In genomic region chr2:59552784-59553183, GRCm38 (mm10) we compare ENCODE assay signal across 17 mouse cellular contexts.
"Had no signal": no experiment of that assay in that cellular context is flagged by ENCODE, and none has a peak within 500 bp of the region (broad histone marks: within the 10 kb centered on the region; RNA-seq: fewer than 3 reads in every experiment).

No protein-coding gene starts in this region.

- DNase-seq: lung, adult 2 months; lung, postnatal 14 days; lung, postnatal 36 days; right cerebral cortex, postnatal 14 days; thymus, adult 2 months; thymus, postnatal 25 days; thymus, postnatal 4 days had no signal

- H3K36me3 ChIP-seq: lung, embryonic 15.5 days; midbrain, embryonic 13.5 days; midbrain, embryonic 15.5 days; neural tube, embryonic 12.5 days; stomach, embryonic 15.5 days had no signal

- H3K9ac ChIP-seq: lung, embryonic 15.5 days; midbrain, embryonic 13.5 days; midbrain, embryonic 15.5 days; neural tube, embryonic 12.5 days; stomach, embryonic 15.5 days had no signal

- H3K9me3 ChIP-seq: lung, embryonic 15.5 days; midbrain, embryonic 13.5 days; midbrain, embryonic 15.5 days; stomach, embryonic 15.5 days had no signal

- ATAC-seq: lung, postnatal 0 days; midbrain, embryonic 13.5 days; midbrain, embryonic 15.5 days had no signal

- H3K4me3 ChIP-seq: lung, embryonic 15.5 days; megakaryocyte, embryonic 14.5 days; midbrain, embryonic 13.5 days; midbrain, embryonic 15.5 days; neural tube, embryonic 12.5 days; stomach, embryonic 15.5 days had no signal

- H3K4me1 ChIP-seq: lung, embryonic 15.5 days; megakaryocyte, embryonic 14.5 days; midbrain, embryonic 13.5 days; midbrain, embryonic 15.5 days; neural tube, embryonic 12.5 days; stomach, embryonic 15.5 days had no signal

- H3K27me3 ChIP-seq: lung, embryonic 15.5 days; midbrain, embryonic 13.5 days; midbrain, embryonic 15.5 days; neural tube, embryonic 12.5 days; stomach, embryonic 15.5 days had no signal

- H3K27ac ChIP-seq: lung, embryonic 15.5 days; macrophage; midbrain, embryonic 13.5 days; midbrain, embryonic 15.5 days; neural tube, embryonic 12.5 days; stomach, embryonic 15.5 days; stomach, postnatal 0 days had no signal

- H3K4me2 ChIP-seq: lung, embryonic 15.5 days; midbrain, embryonic 11.5 days; midbrain, embryonic 13.5 days; midbrain, embryonic 15.5 days; neural tube, embryonic 12.5 days; stomach, embryonic 15.5 days had no signal
